Mouse (Mus musculus): ENCODE measurements around the gene Alkbh2. TPM values are rescaled to one million over a fixed set of nuclear protein-coding genes. Genes with fewer than 3 reads are reported as not detected.

Alkbh2 gene
- polyA plus RNA-seq, 1 experiment: 5.7 TPM

GRCm38 (mm10) chr5:114115030-114115429 is 13.0 kb downstream of the Alkbh2 start:
- Histone ChIP-seq H3K4me2 (ENCODE audit: low read depth) (no peak overlapping the region), H3K79me2 (ENCODE audit: control insufficient read depth, insufficient read depth) (no peaks in the 10 kb centered on the region), H3K4me3 (no peak overlapping the region), H3K27me3 (ENCODE audit: control insufficient read depth, insufficient read depth, insufficient read length) (no peaks in the 10 kb centered on the region), H3K36me3 (ENCODE audit: control insufficient read depth, insufficient read depth) (no peaks in the 10 kb centered on the region), H3ac (ENCODE audit: control insufficient read depth, insufficient read length) (no peak overlapping the region)
- TF ChIP-seq CEBPB (IDR thresholded peaks at IDR 0.05; ENCODE audit: insufficient read depth, poor library complexity, severe bottlenecking) (no peak), MYOG (IDR thresholded peaks at IDR 0.05; ENCODE audit: control insufficient read depth in 1 of 3, insufficient read depth in 1 of 3, insufficient read length in 2 of 3, low read depth in 2 of 3) (no peak), MAX (IDR thresholded peaks at IDR 0.05; ENCODE audit: low read depth) (no peak), TCF12 (IDR thresholded peaks at IDR 0.05; ENCODE audit: insufficient read depth, poor library complexity, severe bottlenecking) (no peak)

GRCm38 (mm10) chr5:114113334-114113733 is 14.7 kb downstream of the Alkbh2 start:
- no peak for TF ChIP-seq USF1 (IDR thresholded peaks at IDR 0.05; ENCODE audit: low read depth)
- no peak overlapping the region for H3K4me2 ChIP-seq (ENCODE audit: low read depth)
- no peaks in the 10 kb centered on the region for H3K79me2 ChIP-seq (ENCODE audit: control insufficient read depth, insufficient read depth)
- H3K36me3 ChIP-seq (ENCODE audit: control insufficient read depth, insufficient read depth): peaks cover 6% of the 10 kb centered on the region
- no peak overlapping the region for H3K4me3 ChIP-seq
- no peaks in the 10 kb centered on the region for H3K27me3 ChIP-seq (ENCODE audit: control insufficient read depth, insufficient read depth, insufficient read length)
- no peak overlapping the region for H3ac ChIP-seq (ENCODE audit: control insufficient read depth, insufficient read length)

DNA sequence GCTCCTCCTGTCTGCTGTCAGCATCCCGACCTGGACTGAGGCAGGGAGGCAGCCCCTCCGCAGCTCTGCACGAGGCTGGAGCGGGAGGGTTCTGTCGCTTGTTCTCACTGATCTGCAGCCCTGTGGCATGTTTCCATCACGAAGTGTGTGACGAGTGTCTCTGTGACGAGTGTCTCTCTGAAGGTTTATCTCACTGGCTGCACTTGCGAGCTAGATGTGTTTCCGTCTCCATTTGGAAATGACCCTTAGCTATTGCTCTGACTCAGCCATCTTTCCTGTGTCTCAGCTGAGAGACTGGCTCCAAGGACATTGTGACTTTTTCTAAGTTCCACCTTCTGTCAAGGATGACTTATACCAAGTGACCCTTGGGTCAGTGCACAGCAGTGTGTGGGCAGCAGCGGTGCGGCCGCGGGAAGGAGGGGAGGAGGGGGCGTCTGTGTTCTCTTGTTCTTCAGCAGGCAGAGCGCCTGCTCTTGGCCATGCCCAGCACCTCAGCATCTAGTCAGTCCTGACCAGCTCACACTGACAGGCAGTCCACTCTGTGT is 21.6 kb downstream of the Alkbh2 start:
- Histone ChIP-seq H3ac (ENCODE audit: control insufficient read depth, insufficient read length) (no peak overlapping the region), H3K79me2 (ENCODE audit: control insufficient read depth, insufficient read depth) (peaks cover under 1% of the 10 kb centered on the region), H3K4me3 (no peak overlapping the region), H3K36me3 (ENCODE audit: control insufficient read depth, insufficient read depth) (peaks cover 6% of the 10 kb centered on the region), H3K27me3 (ENCODE audit: control insufficient read depth, insufficient read depth, insufficient read length) (no peaks in the 10 kb centered on the region), H3K4me2 (ENCODE audit: low read depth) (no peak overlapping the region)
- no peak for TF ChIP-seq MYOG (IDR thresholded peaks at IDR 0.05; ENCODE audit: control insufficient read depth in 1 of 3, insufficient read depth in 1 of 3, insufficient read length in 2 of 3, low read depth in 2 of 3)
- no peak for TF ChIP-seq TCF3 (IDR thresholded peaks at IDR 0.05; ENCODE audit: insufficient read length, low read depth)
- TF ChIP-seq MYOD1 (IDR thresholded peaks at IDR 0.05; ENCODE audit: control insufficient read depth in 1 of 3, insufficient read length in 2 of 3, low read depth in 2 of 3): no peak
- no peak for TF ChIP-seq POLR2A (IDR thresholded peaks at IDR 0.05; ENCODE audit: insufficient read length, low read depth)
- no peak for TF ChIP-seq POLR2AphosphoS2 (IDR thresholded peaks at IDR 0.05; ENCODE audit: insufficient read length, low read depth)
- TF ChIP-seq E2F4 (IDR thresholded peaks at IDR 0.05; ENCODE audit: insufficient read depth): no peak
- TF ChIP-seq SRF (IDR thresholded peaks at IDR 0.05; ENCODE audit: control insufficient read depth, insufficient read length, low read depth): no peak
- TF ChIP-seq USF1 (IDR thresholded peaks at IDR 0.05; ENCODE audit: low read depth): no peak
- TF ChIP-seq MAX (IDR thresholded peaks at IDR 0.05; ENCODE audit: low read depth): no peak
- TF ChIP-seq REST (IDR thresholded peaks at IDR 0.05; ENCODE audit: insufficient read depth, insufficient read length): no peak
- no peak for TF ChIP-seq CEBPB (IDR thresholded peaks at IDR 0.05; ENCODE audit: insufficient read depth, poor library complexity, severe bottlenecking)
- no peak for TF ChIP-seq TCF12 (IDR thresholded peaks at IDR 0.05; ENCODE audit: insufficient read depth, poor library complexity, severe bottlenecking)

DNA sequence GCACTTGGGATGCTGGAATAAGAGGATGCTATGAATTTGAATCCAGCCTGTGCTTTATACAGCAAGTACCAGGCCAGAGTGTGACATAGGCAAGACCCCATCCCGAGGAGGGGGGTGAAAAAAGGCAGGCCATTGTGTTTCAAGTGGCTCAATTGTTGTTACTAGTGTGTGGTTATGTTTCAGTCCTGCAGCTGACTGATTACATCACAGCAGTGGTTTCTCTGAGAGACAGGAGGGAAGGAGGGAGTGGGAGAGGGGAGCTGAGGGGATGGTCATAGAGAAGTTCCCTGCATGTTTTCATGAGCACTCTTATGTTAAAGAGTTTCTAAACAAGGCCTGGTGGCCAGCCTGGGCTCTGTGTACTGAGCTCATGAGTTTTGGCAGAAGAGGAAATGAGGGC is 25.2 kb downstream of the Alkbh2 start:
- Histone ChIP-seq H3K4me3 (no peak overlapping the region), H3ac (ENCODE audit: control insufficient read depth, insufficient read length) (no peak overlapping the region), H3K4me2 (ENCODE audit: low read depth) (no peak overlapping the region), H3K36me3 (ENCODE audit: control insufficient read depth, insufficient read depth) (no peaks in the 10 kb centered on the region), H3K79me2 (ENCODE audit: control insufficient read depth, insufficient read depth) (peaks cover 8% of the 10 kb centered on the region), H3K27me3 (ENCODE audit: control insufficient read depth, insufficient read depth, insufficient read length) (no peaks in the 10 kb centered on the region)
- no peak for TF ChIP-seq E2F4 (IDR thresholded peaks at IDR 0.05; ENCODE audit: insufficient read depth)

DNA sequence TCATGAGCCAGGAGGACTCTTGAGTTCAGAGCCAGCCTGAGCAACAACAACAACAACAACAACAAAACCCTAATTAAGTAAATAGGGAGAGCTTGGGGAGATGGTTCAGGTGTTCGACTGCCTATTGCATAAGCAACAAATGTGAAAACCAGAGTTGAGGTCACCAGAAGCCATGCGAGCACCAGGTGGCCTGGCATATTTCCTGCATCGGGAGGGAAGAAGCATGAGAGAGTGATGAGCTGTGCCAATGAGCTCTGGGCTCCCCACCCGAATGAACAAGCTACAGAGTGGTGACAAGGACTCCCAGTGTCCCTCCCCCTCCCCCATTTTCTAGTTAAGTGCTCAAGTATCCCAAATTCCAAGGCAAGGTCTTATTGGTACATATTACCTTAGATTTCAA is 26.1 kb downstream of the Alkbh2 start:
- peaks cover 8% of the 10 kb centered on the region for H3K79me2 ChIP-seq (ENCODE audit: control insufficient read depth, insufficient read depth)
- no peak overlapping the region for H3K4me2 ChIP-seq (ENCODE audit: low read depth)
- no peaks in the 10 kb centered on the region for H3K36me3 ChIP-seq (ENCODE audit: control insufficient read depth, insufficient read depth)
- no peak overlapping the region for H3K4me3 ChIP-seq
- no peak overlapping the region for H3ac ChIP-seq (ENCODE audit: control insufficient read depth, insufficient read length)
- TF ChIP-seq MYOG (IDR thresholded peaks at IDR 0.05; ENCODE audit: control insufficient read depth in 1 of 3, insufficient read depth in 1 of 3, insufficient read length in 2 of 3, low read depth in 2 of 3) (no peak), TCF12 (IDR thresholded peaks at IDR 0.05; ENCODE audit: insufficient read depth, poor library complexity, severe bottlenecking) (no peak), MYOD1 (IDR thresholded peaks at IDR 0.05; ENCODE audit: control insufficient read depth in 1 of 3, insufficient read length in 2 of 3, low read depth in 2 of 3) (no peak), REST (IDR thresholded peaks at IDR 0.05; ENCODE audit: insufficient read depth, insufficient read length) (no peak), SRF (IDR thresholded peaks at IDR 0.05; ENCODE audit: control insufficient read depth, insufficient read length, low read depth) (no peak), E2F4 (IDR thresholded peaks at IDR 0.05; ENCODE audit: insufficient read depth) (no peak), USF1 (IDR thresholded peaks at IDR 0.05; ENCODE audit: low read depth) (no peak), CEBPB (IDR thresholded peaks at IDR 0.05; ENCODE audit: insufficient read depth, poor library complexity, severe bottlenecking) (no peak), TCF3 (IDR thresholded peaks at IDR 0.05; ENCODE audit: insufficient read length, low read depth) (no peak), POLR2AphosphoS2 (IDR thresholded peaks at IDR 0.05; ENCODE audit: insufficient read length, low read depth) (no peak), POLR2A (IDR thresholded peaks at IDR 0.05; ENCODE audit: insufficient read length, low read depth) (no peak), MAX (IDR thresholded peaks at IDR 0.05; ENCODE audit: low read depth) (no peak)
- no peaks in the 10 kb centered on the region for H3K27me3 ChIP-seq (ENCODE audit: control insufficient read depth, insufficient read depth, insufficient read length)

Data from myocyte (in vitro differentiated cells).